Mouse (Mus musculus): ENCODE results near the gene Sdhaf4.

- TF ChIP-seq POLR2A (IDR thresholded peaks at IDR 0.05; ENCODE audit: insufficient read length, low read depth) (no peak), REST (IDR thresholded peaks at IDR 0.05; ENCODE audit: insufficient read depth, insufficient read length) (no peak), MAX (IDR thresholded peaks at IDR 0.05; ENCODE audit: low read depth) (no peak), MYOD1 (IDR thresholded peaks at IDR 0.05; ENCODE audit: control insufficient read depth in 1 of 3, insufficient read length in 2 of 3, low read depth in 2 of 3) (no peak), USF1 (IDR thresholded peaks at IDR 0.05; ENCODE audit: low read depth) (no peak)
These were observed 40.2 kb upstream of the Sdhaf4 start for GRCm38 (mm10) chr1:24045627-24046026.
